Mouse (Mus musculus) forebrain, embryonic 14.5 days (tissue): ENCODE measurements at regions not wholly inside any gene's neighbourhood (a gene's known extent, or its start where the extent isn't known, plus 50 kb on each side); places are given as distances from the start of the nearest gene placed in this dataset.
"Not testable (repeated sequence)": the region's sequence is repeated elsewhere in the genome, so short reads cannot be mapped to it uniquely, and the experiment has no call there.

ENCODE experiments used
- ATAC-seq: fragments of 200-750 bp; cut with Nextera tagmentation; 2 replicates; pipeline ENCODE4 v1.8.0; 2017; ENCODE audit warnings: mild to moderate bottlenecking, moderate library complexity
- DNase-seq: peaks from one replicate; pipeline ENCODE4 v3.0.0-alpha.2; 2015; ENCODE audit warnings: low spot score
- H3K27ac ChIP-seq: fragments of 300-500 bp; sonication (generic); 2 replicates; pipeline ENCODE4 v1.5.1; 2014; ENCODE audit warnings: low read depth, mild to moderate bottlenecking, control low read depth, low read length, moderate library complexity
- H3K27me3 ChIP-seq: fragments of 300-500 bp; sonication (generic); replicated peaks from 2 replicates; pipeline ENCODE4 v1.6.1; 2014; ENCODE audit warnings: low read length, control low read depth, mixed read lengths; ENCODE audit not compliant: control insufficient read depth, insufficient read depth
- H3K36me3 ChIP-seq: fragments of 300-500 bp; sonication (generic); 2 replicates; pipeline ENCODE4 v1.6.1; 2014; ENCODE audit warnings: low read length, control low read depth; ENCODE audit not compliant: control insufficient read depth, insufficient read depth
- H3K4me1 ChIP-seq: fragments of 300-500 bp; sonication (generic); 2 replicates; pipeline ENCODE4 v1.6.1; 2014; ENCODE audit warnings: antibody characterized with exemption, low read length, control low read depth; ENCODE audit not compliant: control insufficient read depth, insufficient read depth
- H3K4me2 ChIP-seq: fragments of 300-500 bp; sonication (generic); 2 replicates; pipeline ENCODE4 v1.6.1; 2014; ENCODE audit warnings: mild to moderate bottlenecking, control low read depth, low read length
- H3K4me3 ChIP-seq: fragments of 300-500 bp; sonication (generic); 2 replicates; pipeline ENCODE4 v1.5.1; 2014; ENCODE audit warnings: low read depth, low read length, control low read depth
- H3K9ac ChIP-seq: fragments of 300-500 bp; sonication (generic); 2 replicates; pipeline ENCODE4 v1.6.1; 2014; ENCODE audit warnings: mild to moderate bottlenecking, low read length, control low read depth, moderate library complexity
- H3K9me3 ChIP-seq: fragments of 300-500 bp; sonication (generic); replicated peaks from 2 replicates; pipeline ENCODE4 v1.6.1; 2016; ENCODE audit warnings: low read length, control low read depth, mixed read lengths; ENCODE audit not compliant: control insufficient read depth
- WGBS: fragments of 180-500 bp; shearing (Covaris S2); extraction: QIAGEN DNeasy Blood & Tissue Kit; methylation state at CpG from one replicate; pipeline ENCODE4 v1.1.7; 2014; 5-methylcytosine and 5-hydroxymethylcytosine counted together

GRCm38 (mm10) chr14:17020603-17021356 lies 201.8 kb upstream of the Rarb start:
- 32% methylated on average over 4 of the region's 4 CpGs for WGBS
- Histone ChIP-seq H3K36me3 (no peaks in the 10 kb centered on the region), H3K9ac (no peak overlapping the region), H3K27me3 (no peaks in the 10 kb centered on the region), H3K27ac (no peak overlapping the region), H3K4me2 (no peak overlapping the region), H3K4me1 (no peaks in the 10 kb centered on the region), H3K4me3 (no peak overlapping the region), H3K9me3 (no peaks in the 10 kb centered on the region)
- peak; percentile 12 for DNase-seq
- ATAC-seq = no peak; the same call in 1 of the 2 replicates

GRCm38 (mm10) chr14:17012931-17013330 lies 194.0 kb upstream of the Rarb start:
- Histone ChIP-seq H3K4me3 (no peak overlapping the region), H3K4me1 (no peaks in the 10 kb centered on the region), H3K27ac (no peak overlapping the region), H3K27me3 (no peaks in the 10 kb centered on the region), H3K9ac (no peak overlapping the region), H3K4me2 (no peak overlapping the region), H3K36me3 (no peaks in the 10 kb centered on the region), H3K9me3 (no peaks in the 10 kb centered on the region)
- ATAC-seq = no peak
- 94% methylated on average over 1 of the region's 1 CpGs for WGBS
- no peak for DNase-seq

- no peaks in the 10 kb centered on the region for H3K36me3 ChIP-seq
- no peaks in the 10 kb centered on the region for H3K27me3 ChIP-seq
- H3K4me2 ChIP-seq = no peak overlapping the region
- no peak overlapping the region for H3K9ac ChIP-seq
- whole genome bisulfite sequencing = 92% methylated on average over 1 of the region's 1 CpGs
- no peak overlapping the region for H3K4me3 ChIP-seq
- no peak overlapping the region for H3K27ac ChIP-seq
- H3K9me3 ChIP-seq = no peaks in the 10 kb centered on the region
- ATAC-seq (no peak), DNase-seq (no peak)
- H3K4me1 ChIP-seq = no peaks in the 10 kb centered on the region
Observed at GRCm38 (mm10) chr14:17012200-17012599, 193.2 kb upstream of the Rarb start.

GRCm38 (mm10) chr14:17005194-17006018 lies 186.4 kb upstream of the Rarb start:
- WGBS = 90% methylated on average over 8 of the region's 8 CpGs

GRCm38 (mm10) chr14:17004714-17005113 lies 185.8 kb upstream of the Rarb start:
- no peak for ATAC-seq
- 95% methylated on average over 1 of the region's 1 CpGs for WGBS
- H3K4me1 ChIP-seq = no peaks in the 10 kb centered on the region

More at GRCm38 (mm10) chr14:17005194-17006018, 186.4 kb upstream of the Rarb start:
- DNase-seq (peak; percentile 2), ATAC-seq (no peak)
- H3K27ac ChIP-seq = no peak overlapping the region
- no peak overlapping the region for H3K4me3 ChIP-seq
- no peak overlapping the region for H3K9ac ChIP-seq
- no peaks in the 10 kb centered on the region for H3K27me3 ChIP-seq
- no peak overlapping the region for H3K4me2 ChIP-seq
- no peaks in the 10 kb centered on the region for H3K36me3 ChIP-seq
- H3K9me3 ChIP-seq = no peaks in the 10 kb centered on the region
- no peaks in the 10 kb centered on the region for H3K4me1 ChIP-seq

GRCm38 (mm10) chr14:16996716-16997115 lies 177.8 kb upstream of the Rarb start:
- no peak overlapping the region for H3K9ac ChIP-seq
- no peaks in the 10 kb centered on the region for H3K9me3 ChIP-seq
- no peaks in the 10 kb centered on the region for H3K4me1 ChIP-seq
- no peak for ATAC-seq
- no peaks in the 10 kb centered on the region for H3K36me3 ChIP-seq
- 64% methylated on average over 2 of the region's 2 CpGs for WGBS
- no peak overlapping the region for H3K27ac ChIP-seq
- H3K4me2 ChIP-seq = no peak overlapping the region
- no peaks in the 10 kb centered on the region for H3K27me3 ChIP-seq
- DNase-seq = no peak
- H3K4me3 ChIP-seq = no peak overlapping the region

More at GRCm38 (mm10) chr14:17004714-17005113, 185.8 kb upstream of the Rarb start:
- H3K27me3 ChIP-seq = no peaks in the 10 kb centered on the region
- H3K27ac ChIP-seq = no peak overlapping the region
- no peak overlapping the region for H3K4me3 ChIP-seq
- H3K9me3 ChIP-seq = no peaks in the 10 kb centered on the region
- H3K4me2 ChIP-seq = no peak overlapping the region
- DNase-seq = no peak
- H3K36me3 ChIP-seq = no peaks in the 10 kb centered on the region
- no peak overlapping the region for H3K9ac ChIP-seq

GRCm38 (mm10) chr14:16970911-16971310 lies 152.0 kb upstream of the Rarb start:
- not testable (repeated sequence) for H3K27ac ChIP-seq, H3K4me2 ChIP-seq, H3K4me1 ChIP-seq, H3K9ac ChIP-seq, H3K27me3 ChIP-seq, H3K36me3 ChIP-seq, DNase-seq, H3K4me3 ChIP-seq, ATAC-seq, H3K9me3 ChIP-seq
- 81% methylated on average over 2 of the region's 2 CpGs for WGBS

GRCm38 (mm10) chr14:16964717-16965391 lies 145.9 kb upstream of the Rarb start:
- Histone ChIP-seq H3K4me2 (no peak overlapping the region), H3K4me1 (no peaks in the 10 kb centered on the region), H3K36me3 (no peaks in the 10 kb centered on the region), H3K27ac (no peak overlapping the region), H3K27me3 (no peaks in the 10 kb centered on the region), H3K9me3 (no peaks in the 10 kb centered on the region), H3K4me3 (no peak overlapping the region), H3K9ac (no peak overlapping the region)
- no peak for ATAC-seq
- 77% methylated on average over 2 of the region's 2 CpGs for WGBS
- DNase-seq = no peak
